Mouse (Mus musculus): ENCODE measurements around the gene Psmb4.
"Not testable (repeated sequence)": the region's sequence is repeated elsewhere in the genome, so short reads cannot be mapped to it uniquely, and the experiment has no call there.

Gene Psmb4

DNA sequence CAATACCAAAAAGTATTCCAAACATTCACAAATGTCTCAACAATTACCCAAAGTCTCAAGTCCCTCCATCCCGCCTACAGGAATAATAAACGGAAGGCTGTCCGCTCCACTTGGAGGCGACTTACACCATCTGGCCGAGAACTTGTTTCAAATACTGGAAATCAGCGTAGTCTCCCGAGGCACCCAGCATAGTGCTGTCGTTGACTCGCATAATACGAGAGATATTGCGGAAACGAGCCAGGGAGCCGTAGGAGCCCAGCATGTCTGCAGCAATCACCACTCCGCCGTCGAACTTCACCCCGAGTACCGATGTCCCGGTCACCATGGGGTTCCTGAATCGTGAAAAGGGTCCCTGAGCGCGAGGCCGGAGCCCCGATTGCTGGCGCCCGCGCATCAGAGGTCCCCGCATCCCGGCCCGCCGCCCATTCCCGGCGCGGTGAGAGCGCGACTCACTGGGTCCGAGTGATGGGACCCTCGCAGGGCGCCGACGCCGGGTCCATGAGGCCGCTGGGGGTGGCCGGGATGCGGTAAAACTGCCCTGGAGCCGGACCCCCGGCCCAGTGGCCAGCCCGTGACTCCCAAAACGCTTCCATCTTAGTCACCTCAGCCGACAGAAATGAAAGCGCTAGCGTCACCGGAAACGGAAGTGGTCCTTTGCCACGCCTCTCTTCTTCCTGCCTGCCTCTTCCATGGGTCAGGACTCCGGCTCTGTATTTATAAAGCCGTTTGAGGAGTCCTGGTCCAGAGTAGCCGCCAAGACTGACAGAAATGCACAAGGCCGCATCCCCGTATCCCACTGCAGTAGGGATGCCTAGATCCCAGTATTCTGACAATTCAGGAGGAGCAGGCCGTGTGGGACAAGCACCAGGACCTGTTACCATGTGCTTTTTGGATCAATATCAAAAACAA, at the start of gene Psmb4:
TSS of gene Psmb4 (minus strand) at position 646 of the 909 bp plus-strand sequence.
- peak; percentile 84 for DNase-seq

DNA sequence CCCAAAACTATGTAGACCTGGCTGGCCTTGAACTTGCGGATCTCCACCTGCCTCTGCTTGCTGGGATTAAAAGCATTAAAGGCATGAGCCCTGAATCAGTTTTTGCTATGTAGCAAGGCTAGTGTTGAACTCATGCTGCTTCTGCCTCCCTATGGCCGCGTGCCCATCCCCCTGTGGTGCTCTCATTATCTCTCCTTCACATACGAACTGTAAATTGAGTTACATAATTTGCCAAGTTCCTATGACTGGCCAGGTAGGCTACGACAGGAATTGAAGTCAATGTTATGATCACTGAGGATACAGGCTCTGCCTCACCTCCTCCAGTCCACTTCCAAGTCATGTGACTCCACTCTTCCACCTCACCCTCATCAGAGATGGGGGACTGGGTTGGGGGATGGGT, 49.4 kb upstream of the Psmb4 start:
- DNase-seq: peak; percentile 43

DNA sequence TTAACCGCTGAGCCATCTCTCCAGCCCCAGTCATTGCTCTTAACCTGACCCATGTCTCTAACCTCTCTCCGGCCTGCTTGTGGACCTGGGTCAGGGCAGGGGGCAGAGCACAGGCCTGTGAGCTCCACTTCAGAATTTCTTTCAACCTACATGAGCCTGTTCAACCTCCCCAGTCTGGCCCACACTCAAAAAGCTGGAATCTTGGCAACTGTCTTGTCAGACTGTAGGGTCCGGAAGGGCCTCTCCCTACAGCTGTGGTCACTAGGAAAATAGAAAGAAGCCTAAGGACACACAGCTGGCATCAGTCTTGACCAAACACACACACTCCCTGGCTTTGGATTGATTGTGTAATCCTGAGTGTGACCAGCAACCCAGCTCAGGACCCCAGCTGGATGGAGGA, 48.6 kb upstream of the Psmb4 start:
- DNase-seq: not testable (repeated sequence)

DNA sequence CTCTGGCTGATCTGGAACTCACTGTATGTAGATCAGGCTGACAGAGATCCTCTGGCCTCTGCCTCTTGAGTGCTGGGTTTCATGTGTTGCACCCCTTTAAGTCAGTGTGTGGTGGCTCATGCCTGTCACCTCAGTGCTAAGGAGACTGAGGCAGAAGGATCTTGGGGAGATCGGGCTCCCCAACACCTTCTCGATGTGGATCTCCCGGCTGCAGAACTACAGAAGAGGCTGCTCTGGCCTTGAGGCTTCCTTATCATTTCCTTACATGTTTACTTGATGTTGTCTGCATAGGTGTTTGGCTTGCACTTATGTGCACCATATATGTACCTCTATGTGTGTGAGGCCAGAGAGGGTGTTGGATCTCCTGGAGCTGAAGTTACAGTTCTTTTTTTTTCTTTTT, 47.8 kb upstream of the Psmb4 start:
- DNase-seq: not testable (repeated sequence)

DNA sequence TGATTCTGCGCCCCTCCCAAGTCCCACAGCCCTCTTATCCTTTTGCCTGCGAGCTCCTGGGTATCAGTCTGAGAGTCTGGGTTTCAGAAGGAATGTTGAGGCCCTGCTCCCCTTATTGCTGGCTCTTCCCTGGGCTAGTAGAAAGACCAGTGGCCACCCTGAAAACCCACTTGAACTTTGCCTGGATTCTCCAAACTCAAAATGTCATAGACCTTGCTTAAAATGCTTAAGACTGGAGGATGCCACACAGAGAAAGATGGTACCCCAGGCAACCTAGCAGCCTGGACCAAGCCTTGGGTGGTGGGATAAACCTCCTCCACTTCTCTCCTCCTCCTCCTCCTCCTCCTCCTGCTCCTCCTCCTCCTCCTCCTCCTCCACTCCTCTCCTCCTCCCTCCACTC, 46.8 kb upstream of the Psmb4 start:
- not testable (repeated sequence) for DNase-seq

DNA sequence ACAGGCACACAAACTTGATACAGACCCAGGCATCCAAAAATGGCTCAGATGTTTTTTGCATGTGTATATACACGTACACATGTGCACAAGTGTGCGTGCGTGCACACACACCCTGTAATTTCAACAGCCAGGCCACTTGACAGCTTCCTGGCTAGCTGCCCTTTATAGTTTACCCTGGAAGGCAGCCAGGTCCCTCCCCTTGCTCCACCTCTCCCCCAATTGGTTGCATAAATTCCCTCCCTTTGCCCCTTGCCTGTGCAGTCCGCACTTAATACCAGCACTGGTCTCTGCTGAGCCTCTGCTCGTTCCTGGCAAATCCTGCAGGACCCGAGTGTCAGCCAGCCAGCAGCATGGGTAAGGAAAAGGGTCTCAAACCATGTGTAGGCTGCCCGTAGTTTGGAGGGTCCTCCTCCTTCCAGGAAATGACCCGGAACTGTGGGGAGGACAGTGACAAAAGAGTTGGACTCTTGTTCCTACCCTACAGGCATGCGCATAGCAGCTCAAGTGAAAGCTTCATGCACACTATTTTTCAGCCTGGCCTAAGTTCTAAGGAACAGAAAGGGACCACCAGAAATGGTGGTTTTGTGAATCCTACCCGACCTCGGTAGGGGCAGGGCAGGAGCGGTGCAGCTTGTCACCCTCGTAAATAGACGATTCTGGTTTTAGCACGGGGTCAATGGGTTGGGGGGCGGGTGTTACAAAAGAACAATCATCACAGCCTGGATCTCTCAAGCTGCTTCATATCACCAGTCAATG, 46.2 kb upstream of the Psmb4 start, which contains the start of gene Selenbp1:
TSS of gene Selenbp1 (plus strand) at position 248 of the 756 bp plus-strand sequence.
- DNase-seq: peak; percentile 81

DNA sequence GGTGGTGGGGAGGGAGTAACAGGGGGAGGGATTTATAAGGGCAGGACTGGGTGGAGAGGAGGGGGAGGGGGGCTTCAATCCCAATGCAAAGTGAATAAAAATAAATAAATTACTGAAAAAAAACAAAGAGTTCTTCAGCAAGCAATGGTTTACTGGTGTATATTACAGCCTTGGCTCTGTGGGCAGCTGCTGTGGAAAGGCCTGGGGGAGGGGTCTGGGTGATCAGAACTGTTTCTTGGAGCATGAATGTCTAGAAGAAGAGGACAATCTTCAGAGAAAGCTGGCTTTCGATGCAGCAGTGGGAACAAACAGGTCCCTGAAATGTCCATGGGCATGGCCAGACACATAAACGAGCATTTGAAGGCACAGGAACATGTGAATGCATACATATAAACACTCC, 45.5 kb upstream of the Psmb4 start:
- DNase-seq: not testable (repeated sequence)

DNA sequence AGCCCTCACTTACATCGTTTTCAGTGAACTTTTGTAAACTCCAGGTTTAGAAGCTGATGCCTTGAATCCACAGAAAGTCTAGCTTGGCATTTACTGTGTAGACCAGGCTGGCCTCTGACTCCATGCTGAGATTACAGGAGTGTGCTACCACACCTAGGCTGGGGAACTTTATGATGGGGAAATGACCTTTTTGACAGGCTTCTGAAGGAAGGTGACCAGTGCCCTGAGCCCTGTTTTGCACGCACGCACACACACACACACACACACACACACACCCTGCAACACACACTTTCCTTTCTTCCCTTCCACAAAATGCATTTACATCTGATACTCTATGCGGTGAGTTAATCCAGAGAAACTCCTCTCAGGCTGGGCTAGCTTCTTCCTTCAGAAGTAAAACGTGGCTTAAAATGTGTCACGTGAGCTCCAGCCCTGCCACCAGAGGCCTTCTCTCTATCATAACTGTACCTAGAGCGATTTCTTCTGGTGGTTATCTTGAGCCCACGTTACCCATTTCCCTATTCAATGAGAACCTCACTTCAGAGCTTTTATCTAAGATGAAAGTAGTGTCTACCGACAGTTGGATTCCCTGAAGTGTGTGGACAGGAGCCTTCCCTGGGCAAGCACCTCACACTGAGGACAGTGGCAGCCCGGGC, 44.8 kb upstream of the Psmb4 start:
- peak; percentile 34 for DNase-seq

DNA sequence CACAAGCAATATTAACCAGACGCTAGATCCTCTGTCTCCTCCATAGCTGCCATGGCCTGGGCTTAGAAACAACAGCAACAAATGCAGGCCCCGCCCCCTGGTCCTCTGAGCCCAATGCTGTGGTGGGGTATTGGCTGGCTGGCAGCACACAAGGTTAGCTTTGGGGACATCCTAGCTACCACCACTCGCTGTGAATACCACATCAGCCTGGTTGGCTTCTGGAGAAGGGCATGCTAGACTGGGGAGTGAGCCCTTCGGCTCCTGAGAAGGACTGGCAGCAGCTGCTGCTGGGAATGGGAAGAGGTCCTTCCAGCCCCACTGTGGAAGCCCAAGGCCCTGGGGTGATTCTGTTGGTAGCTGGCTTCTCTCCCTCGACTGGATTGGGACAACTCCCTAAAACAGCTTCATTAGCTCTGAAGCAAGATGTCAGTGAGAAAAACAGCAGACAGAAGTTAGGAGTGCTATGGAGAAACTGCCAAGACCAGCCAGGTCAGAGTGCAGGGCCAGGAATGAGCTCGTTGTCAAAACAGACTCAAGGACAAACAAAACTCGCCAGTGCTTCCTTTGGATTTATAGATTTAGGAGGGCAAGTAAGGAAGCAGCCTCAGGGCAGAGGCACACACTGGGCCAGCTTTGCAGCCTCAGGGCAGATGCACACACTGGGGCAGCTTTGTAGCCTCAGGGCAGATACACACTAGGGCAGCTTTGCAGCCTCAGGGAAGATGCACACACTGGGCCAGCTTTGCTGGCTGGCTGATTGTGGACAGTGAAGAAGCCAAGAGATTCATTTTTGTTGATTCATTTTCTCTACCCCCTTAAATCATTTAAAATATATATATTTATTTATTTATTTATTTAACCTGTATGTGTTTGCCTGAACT, 43.9 kb upstream of the Psmb4 start:
- peak; percentile 27 for DNase-seq

DNA sequence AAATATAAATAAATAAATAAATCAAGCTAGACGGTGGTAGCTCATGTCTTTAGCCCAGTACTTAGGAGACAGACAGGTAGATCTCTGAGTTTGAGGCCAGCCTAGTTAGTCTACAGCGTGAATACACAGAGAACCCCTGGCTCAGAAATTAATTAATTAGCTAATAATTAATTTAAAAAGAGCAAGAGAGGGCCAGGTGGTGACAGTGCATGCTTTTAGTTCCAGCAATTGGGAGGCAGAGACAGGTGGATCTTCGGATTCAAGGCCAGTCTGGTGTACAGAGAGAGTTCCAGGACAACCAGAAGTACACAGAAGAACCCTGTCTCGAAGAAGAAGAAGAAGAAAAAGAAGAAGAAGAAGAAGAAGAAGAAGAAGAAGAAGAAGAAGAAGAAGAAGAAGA, 42.2 kb upstream of the Psmb4 start:
- DNase-seq: not testable (repeated sequence)

DNA sequence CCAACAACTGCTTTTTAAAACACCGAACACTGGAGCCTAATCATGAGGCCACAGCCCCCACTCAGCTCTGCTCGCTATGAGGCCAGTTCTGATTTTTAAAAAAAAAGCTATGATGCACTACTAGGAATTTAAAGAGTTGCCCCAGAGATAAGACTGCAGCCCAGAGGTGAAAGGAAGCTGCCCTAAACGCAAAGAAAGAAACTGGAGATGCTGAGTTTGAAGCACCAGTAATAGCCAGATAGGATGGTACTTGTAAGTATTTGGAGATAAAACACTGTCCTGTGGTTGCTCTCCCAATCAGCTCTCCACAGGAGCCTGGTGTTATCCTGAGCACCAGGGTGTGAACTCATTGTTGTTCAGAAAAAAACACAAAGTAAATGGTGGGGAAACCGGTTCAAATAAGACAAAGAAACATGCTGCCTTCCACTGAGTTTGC, 39.6 kb upstream of the Psmb4 start:
- DNase-seq: not testable (repeated sequence)

DNA sequence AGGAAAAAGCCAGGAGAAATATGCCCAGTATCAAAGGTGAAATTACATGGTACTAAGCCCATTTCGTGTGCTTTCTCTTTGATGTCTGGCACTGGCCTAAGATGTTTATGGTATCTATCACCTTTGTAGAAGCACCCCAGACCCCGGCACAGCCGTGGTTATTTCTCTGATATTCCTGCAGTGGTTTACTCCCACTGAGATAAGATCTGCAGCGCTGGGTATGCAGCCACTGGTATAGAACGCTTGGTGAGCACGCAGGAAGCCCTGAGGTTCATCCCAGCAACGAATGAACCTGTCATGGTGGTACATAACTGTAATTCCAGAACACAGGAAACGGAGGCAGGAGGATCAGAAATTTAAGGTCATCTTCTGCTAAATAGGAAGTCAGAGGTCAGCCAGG, 37.9 kb upstream of the Psmb4 start:
- DNase-seq: peak; percentile 35

DNA sequence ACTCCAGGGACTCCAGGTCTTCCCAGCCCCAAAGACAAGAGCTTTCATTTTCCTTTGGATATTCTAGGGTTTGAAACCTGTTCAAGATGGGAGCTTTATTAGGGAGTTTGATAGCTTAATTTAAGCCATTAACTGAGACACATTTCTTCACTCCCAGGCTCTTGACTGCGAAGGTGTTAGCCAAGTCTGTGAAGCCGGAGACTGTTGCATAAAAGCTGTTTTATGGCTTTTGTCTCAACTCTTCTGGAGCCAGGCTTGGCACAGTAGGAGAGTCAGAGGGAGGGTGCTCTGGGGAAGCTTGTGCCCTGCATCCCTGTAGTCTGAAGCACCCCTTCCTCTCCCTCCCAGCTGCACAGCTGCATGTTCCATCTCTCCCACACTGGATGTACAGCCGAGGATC, 35.6 kb upstream of the Psmb4 start:
- no peak for DNase-seq

DNA sequence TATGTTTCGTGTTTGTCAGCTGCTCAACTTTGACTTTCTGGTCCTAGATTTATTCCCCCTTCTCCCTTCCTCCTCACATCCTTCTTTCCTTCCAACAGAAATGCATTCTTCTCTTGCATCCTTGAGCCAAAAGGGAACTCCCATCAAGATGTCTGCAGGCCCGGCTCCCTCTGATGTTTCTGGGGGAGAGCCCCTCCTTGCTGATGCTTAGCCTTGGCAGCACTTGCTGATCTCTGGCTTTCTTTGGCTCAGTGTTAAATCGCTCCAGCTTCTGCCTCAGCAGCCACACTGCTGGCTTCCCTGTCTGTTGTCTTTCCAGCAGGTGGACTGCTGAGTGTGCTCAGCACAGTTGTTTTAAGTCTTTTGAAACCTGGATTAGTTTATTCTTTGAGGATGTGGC, 34.3 kb upstream of the Psmb4 start:
- DNase-seq: no peak

DNA sequence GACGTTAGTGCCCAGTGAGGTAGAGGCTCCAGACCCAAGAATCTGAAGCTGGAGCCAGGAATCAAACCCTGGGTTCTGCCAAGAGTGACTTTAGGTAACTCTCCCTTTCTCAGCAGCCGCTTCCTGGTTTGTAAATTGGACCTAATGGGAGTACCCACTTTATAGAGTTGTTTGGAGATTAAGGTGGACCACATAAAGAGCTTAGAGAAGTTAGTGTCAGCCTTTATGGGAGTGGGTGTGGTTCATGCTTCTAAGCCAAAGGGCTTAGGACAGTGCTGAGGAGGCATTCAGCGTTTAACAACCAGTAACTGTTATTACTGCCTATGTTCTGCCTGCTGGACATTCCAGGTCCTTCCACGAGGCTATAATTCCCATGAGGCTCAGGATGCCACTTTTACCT, 32.1 kb upstream of the Psmb4 start:
- DNase-seq: no peak

DNA sequence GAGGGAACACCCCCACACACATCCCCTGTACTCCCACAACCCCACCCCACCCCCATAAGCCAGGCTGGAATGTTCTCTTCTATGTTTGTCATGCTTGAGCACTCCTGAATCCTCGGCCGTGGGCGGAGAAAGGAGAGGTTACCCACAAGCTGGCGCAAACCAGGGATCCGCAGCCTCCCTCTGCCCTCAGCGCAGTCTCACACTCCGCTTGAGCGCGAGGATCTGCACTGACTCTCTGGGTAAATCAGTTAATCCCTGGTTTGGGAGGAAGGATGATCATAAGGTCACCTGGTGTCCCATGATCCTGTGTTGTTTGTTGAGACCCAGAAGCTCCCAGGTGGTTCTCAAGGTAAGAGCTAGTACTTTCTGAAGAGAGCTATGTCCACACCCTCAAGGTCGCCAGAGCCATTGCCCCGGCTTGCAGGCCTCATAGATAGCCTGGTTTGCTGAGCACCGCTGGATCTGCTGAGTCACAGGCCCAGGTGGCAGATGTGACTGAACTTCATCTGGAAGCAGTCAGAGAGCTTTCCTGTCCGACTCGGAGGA, 31.1 kb upstream of the Psmb4 start:
- DNase-seq: peak; percentile 84

DNA sequence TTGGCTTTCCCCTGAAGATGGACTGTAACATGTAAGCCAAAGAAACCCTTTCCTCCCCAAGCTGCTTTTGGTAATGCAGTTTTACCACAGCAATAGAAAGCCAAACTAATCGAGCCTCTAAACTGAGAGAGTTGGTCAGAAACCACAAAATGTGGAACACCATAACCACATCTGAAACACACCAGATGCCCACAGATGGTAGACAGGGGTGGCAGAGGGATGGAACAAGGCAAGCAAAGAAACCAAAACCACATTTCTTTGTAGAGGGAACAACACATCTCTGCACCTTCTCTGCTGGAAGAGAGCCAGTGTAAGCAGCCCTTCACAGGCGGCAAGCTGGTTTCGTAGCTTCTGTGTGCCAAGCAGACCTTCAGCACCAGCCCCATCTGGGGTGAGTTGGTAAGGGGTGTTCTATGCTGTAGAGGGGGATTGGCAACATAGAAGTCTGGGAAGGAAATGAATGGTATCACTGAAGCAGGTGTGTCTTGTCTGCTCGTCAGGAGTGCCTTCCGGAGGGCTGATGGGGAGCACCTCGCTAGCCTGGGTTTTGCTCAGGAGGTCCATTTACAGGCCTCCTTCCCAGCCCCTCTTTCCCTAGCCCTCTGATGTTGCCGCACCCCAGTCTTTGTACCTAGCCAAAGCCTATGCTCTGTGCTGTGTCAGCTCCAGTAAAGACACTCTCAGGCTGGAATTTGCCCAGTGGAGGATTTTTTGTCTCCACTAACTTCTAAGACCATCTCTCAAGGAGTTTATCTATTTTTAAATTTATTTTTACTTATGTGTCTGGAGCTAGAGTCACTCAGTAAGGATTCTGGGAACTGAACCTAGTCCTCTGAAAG, 29.4 kb upstream of the Psmb4 start:
- DNase-seq: no peak

DNA sequence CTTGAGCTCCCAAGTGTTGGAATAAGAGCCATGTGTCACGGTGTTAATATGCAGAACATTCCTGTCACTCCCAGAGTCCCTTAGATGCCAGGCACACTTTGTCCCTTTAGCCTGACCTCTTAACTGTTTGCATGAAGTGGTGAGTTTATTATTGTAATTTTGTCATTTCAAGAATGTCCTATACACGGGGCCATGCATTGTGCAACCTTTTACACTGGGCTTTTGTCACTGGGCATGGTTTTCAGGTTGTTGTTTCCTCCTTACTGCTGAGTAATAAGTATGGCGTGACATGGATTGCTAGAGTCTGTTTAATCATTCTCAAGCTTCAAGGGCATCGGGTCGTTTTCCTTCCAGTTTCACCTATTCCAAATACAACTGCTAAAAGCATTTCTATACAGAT, 27.0 kb upstream of the Psmb4 start:
- DNase-seq: no peak

DNA sequence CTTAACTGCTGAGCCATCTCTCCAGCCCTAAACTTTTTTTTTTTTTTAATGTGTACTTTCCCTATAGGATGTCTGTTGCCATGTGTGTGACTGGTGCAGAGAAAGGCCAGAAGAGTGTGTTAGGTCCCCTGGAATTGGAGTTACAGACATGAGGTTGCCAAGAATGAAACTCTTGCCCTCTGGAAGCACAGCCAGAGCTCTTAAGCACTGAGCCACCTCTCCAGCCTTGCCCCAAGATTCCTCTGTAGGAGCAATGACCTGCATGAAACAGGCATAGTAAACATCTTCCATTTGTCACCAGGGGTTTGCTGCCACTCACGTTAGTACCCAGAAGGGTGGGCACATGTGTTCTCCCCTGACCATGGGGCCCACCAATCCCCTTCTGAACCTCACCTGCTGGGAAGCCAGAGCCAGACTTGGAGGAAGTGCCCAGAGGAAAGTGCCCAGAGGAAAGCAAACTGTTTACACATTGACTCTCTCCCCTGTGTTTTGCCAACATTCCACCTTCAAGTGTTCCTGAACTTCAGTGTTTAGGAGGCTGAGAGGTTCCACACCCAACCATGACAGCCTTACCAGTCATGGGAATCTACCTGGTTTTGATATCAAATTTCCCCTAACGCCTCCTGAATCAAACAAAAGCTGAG, 24.4 kb upstream of the Psmb4 start:
- DNase-seq: no peak

DNA sequence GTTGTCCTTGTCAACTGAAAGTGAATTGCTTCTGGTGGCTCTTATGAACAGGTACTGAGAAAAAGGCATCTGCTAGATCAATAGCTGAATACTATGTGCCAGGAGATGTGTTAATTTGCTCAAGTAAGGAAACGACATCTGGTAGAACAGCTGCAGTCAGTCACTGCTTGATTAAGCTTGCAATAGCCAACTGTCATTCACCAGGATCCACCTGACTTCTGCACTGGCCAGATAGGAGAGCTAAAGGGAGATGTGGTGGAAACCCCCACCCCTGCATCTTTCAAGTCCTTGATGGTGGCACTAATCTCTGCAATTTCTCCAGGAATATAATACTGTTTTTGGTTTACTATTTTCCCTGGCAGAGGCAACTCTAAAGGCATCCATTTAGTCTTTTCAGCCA, 19.7 kb upstream of the Psmb4 start:
- DNase-seq: peak; percentile 55

Measured in liver (tissue).